Mouse (Mus musculus) testis, postnatal 14 days (tissue): Measurements from ENCODE around the gene Itga3.

Source experiments
- DNase-seq: peaks from one replicate; pipeline ENCODE4 v3.0.0; 2021; ENCODE audit warnings: low spot score

Gene Itga3

DNA sequence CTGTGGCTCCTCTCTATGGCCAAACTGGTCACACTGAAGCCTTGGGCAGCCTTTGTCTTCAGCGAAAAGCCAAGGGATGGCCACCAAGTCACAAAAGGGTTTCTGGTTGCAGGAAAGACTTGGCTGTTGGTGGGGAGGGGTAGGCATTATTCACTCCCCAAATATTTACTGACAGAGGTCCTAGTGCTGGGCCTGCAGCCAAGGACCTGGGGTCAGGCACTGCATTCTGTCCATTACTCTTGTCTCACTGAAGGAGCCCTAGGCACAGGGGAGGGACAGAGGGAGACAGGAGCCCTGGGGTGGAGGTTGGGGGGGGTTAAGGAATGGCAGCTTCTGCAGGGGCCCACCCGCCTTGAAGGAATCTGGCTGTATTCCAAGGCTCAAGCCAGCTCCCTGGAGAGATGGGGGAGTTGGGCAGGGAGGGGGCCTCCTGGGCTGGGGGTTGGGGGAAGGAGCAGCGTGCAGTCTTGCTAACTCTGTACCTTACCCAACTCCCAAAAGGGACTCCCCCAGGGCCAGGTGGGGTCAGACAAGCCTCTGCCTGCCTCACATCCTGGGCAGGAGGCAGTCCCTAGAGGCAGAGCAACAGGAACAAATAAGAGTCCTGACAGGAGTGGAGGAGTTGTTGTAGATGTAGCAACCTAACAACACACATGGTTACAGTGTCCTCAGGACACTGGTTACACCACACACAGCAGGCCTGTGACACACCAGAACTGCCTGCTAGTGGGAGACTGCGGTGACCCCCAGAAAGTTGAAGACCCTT is 20.2 kb upstream of the Itga3 start:
- no peak for DNase-seq

DNA sequence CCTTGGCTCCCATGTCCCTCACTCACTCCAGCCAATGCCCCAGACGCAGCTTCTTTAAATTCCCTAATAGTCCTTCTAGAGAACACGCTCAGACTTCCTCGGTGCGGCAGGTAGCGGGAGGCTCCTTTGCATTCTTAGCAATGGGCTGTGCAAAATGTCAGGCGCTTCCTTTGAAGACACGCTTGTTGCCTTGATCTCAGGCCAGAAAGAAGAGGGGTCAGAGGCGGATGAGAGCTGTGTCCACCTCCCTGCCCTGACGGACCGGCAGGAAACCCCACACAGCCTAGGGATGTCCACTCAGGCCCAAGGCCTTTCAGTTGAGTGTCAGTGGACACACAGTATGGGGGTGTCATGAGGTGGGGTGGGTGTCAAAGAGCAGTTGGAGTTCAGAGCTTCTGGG is 19.0 kb upstream of the Itga3 start:
- no peak for DNase-seq

DNA sequence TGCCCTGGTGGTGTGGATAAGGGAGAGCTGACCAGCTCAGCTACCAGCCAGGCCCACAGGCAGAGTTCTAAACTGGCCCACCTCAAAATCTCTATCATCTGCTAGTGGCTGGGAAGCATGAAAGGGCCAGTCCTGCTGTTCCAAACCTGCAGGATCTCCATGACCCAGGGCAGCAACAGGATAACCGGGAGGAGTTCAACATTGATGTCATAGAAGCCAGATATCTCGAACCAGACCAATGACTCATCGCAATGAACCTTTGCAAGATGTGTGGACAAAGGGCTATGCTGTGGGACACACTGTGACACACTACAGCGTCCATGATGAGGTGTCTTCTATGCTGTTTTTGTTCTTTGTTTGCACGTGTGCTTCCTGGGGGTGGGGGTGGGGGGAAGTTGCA is 16.5 kb upstream of the Itga3 start:
- DNase-seq, result no peak

DNA sequence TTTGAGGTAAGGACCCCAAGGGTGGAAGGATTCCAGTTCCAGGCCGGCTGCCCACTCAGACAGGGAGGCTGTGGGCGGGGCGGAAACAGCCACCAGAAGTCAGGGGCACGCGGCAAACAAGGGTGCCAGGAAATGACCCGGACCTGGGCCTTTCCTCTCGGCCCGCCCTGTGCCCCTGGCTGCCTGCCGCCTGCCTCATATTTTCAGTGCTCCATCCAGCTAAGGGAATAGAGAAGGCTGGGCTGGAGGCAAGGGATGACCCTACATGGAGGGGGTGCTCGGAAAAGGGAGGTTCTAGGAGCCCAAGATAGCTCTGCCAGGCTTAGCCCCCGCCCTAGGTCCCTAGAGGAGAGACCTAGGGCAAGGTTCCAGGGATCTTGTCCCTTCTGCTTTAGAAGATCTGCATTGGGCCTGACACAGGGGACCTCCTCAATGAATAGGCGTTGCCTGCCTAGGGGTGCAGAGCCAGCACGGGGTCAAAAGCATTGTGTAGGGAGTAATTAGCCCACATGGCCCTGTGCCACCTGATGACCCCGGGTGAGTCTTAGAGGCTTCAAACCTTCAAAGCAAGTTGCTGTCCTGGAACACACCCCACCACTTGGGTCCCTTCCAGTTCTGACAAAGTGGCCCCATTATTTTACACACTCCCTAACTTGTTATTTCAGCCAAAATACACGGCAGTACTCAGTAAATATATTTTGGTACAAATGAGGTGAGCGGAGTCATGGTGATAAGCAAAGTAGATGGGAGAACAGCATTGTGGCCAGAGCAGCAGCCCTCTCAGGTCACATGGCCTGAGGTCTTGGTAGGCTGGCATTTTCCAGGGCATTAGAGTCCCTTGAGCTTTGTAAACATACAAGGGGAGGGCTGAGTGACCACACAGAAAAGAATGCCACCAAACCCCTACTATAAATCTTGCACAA is 12.5 kb upstream of the Itga3 start:
- no peak for DNase-seq

DNA sequence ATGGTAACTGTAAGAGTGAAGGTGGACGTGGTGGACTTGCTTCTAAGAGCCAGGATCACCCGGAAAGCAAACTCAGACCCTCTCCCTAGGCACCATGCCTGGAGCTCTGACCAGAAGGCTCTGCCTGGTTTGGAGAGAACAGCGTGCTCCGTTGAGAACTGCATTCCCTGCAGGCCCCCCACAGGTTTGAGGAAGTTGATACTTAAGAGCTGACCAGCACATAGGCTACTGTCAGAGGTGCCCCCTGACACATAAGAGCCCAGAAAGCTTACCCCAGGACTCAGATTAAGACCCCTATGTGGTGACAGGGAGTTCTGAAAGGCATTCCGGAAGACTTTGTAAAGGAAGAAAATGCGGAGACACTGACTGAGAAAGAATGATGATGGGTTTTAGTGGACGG is 11.7 kb upstream of the Itga3 start:
- DNase-seq, result no peak

DNA sequence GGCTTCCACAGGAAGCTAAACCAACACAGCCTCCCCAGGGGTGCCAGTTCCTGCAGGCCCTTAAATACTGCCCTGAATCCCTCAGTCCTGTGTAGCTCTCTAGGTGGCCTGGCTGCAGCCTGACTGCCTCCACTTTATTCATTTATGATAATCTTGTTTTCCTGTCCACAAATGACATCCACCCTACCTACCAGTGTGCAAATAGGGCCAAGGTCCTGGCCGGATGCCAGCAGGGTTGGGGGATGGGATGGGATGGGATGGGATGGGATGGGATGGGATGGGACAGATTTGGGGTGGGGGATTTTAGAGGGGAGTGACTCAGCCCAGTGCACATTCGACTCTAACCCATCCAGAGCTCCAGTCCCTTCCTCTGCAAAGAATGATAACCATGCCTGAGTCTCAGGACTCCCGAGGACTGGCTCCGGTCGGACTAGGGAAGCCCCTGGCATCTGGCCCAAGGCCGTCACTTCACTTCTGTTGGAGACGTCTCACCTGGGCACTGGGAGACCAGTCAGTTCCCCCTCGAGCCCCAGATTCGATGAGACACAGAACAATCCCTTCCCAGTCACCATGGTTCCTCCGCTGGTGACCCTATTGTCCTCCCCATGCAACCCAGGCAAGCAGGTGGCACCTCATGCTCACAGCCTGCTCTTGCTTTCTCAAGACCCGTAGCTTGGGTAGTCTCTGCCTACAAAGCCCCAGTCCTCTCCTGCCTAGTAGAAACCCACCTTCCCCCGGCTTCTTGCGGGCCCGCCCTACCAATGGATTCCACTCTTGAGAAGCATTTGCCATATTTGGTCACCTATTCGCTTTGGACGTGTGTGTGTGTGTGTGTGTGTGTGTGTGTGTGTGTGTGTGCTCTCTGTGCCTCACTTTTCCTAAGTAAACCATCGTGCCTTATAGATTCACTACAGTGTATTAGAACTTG is 11.0 kb upstream of the Itga3 start:
- no peak for DNase-seq

DNA sequence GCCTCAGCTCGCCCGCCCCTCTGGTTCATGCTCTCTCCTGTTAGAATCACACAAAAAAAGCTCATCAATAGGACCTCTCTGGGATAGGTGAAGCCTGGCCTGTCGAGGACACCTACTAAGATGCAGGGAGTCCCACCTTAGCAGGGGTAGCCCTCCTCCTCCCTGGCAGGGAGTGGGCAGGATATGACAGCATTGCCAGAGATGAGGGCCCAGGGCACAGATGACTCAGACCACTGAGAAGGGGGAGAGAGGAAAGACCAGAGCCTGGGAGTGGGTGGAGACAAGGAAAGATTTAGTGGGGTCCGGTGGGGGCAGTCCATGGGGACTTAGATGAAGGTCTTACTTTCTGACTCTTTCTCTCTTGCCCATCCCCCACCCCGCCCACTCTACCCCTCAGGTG is 9.6 kb upstream of the Itga3 start:
- DNase-seq, result no peak

DNA sequence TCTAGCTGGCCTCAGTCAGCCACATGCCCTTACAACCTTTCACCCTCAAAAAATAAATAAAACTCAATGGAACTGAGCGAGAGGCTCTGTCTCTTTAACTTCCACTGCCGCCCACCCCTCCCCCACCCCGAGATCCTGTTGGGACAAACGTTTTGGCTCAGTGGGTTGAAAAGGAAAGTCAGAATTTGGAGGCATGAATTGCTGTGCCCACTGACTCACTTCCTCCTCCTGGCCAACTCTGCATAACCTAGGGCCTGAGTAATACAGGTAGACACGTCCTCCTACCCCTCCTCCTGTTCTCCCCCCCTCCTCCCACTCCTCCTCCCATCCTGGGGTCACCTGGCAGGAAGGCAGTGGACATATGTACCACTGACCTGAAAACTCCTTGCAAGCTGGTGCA is 9.1 kb upstream of the Itga3 start:
- DNase-seq, result no peak

DNA sequence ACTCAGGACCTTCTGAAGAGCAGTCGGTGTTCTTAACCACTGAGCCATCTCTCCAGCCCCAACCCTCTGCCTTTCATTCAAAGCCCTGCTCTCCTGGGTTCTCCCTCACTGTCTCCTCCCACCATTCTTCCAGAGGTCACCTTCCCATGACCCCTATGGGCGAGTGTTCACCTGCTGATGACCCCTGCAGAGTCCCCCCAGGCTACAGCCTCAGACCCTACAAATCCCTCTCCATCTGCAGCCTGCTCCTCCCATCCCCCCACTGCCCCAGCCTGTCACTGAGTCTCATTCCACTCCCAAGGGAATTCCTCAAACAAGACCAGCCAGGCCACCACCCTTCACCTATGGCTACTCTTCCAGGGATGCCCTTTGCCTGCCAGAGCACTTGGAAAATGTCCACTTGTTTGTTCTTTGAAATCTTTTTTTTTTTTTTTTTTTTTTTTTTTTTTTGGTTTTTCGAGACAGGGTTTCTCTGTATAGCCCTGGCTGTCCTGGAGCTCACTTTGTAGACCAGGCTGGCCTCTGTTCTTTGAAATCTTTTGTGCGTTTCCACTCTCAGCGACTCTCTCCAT is 8.3 kb upstream of the Itga3 start:
- no peak for DNase-seq

DNA sequence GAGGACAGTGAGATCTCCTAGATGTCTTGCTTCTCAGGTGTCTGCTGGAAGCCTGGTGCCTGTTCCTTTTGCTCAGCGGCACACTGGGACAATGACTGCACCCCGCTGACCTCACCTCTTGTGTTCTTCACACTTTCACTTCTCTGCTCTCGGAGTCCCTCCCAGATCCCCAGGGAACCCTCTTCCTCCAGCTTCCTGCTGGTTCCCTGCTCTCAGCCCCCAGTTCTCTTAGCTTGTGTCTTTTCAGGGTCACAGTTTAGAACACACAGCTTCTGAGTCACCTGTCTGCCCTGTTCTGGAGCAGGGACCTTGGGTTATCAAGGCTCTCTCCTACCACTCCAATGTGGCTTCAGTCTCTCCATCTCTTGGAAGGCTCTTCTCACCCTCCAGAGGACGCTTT is 7.6 kb upstream of the Itga3 start:
- DNase-seq, result no peak

DNA sequence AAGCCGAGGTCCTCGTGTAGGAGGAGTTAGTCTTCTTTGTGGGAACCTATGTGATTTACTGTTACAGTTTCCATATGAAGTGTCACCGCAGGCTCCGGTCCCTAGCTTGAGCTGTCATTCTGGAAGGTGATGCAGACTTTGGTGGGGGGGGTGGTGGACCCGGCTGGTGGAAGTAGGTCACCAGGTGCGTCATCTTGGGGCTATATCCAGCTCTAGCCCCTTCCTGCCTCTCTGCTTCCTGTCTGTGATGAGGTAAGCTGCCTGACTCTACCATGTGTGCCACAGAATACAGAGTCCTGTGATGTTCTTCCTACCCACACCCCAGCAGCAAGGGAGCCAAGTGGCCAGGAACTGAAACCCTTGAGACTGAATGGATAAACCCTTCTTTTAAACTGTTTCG is 6.3 kb upstream of the Itga3 start:
- DNase-seq, result no peak

DNA sequence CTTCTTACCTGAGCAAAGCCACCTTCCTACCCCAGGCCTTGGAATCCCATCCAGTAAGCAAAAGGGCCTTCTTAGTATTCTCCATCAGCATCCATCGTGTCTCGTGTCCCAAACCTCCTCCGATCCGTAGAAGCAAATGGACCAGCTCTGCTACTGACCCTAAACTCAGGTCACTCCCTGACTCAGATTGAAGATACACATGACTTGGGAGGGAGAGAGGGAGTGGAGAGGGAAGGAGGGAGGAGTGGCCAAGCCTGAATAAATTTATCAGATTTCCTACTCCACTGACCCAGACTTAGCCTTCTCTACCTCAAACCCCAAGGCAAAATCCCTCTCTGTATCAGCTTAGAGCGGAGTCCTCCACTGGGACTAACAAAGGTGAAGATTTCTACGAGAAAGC is 4.2 kb upstream of the Itga3 start:
- no peak for DNase-seq

DNA sequence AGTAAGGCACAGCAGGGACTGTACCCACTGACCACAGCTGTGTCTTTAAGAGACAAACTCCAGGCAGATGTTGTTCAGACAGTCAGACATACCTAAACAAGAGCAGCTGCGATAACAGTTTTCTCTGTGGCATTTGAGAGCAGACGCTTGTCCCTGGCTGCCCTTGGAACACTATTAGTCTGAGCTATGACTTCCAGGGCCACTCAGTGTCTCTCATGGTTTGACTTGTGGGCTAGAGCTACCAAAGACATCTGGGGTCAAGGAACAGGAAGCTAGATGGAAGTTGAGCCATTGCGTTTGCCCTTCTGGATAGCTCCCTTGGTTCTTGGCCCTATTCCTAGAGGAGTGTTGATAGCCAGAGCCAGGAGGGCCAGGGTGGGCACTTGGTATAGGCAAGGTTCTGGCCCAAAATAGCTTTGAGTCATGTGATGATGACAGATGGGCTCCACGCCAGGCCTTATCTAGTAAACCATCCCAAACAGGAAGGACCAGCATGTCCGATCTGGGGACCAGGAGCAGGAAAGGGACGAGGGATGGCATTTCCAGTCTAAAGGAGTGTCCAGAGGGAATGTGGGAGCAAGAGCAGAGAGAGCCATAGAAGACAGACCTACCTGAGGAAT is 2.8 kb upstream of the Itga3 start:
- DNase-seq, result no peak

DNA sequence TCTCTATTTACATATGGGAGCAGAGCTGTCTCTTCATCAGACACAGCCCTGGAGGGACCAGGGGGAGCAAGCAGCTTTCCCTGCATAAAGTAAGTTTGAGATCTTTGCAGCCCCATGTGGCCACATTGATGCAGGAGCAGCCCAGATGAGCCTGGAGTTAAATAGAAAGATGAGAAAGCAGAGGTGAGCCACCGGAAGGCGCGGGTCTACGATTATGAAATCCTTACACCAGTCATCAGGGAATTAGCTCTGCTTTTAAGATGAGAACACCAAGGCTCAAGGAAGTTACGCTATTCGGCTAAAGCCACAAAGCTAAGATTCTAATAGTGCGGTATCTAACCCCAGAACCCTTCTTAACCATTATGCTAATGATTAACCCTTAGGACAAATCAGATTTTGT is 1.4 kb upstream of the Itga3 start:
- no peak for DNase-seq

DNA sequence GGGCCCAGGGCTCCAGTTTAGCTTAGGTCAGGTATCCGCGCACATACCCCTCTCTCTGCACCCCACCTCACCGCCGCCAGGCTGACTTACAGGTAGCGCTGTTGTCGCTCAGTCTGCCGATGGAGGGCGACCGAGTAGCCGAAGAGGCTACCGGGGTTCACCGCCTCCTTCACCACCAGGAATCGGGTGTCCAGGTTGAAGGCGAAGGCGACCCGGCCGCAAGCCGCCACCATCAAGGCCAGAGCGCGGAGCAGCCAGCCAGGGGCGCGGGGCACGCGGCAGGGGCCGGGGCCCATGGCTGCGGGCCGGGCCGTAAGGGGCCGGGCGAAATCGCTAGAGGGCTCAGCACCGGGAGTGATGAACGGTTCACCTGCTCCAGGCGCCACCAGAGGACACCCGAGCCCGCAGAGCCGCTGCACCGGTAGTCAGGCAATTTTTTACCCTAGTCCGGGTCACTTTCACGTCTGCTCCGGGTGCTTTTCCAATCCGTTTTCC is 513 bp downstream of the Itga3 start:
- no peak for DNase-seq

DNA sequence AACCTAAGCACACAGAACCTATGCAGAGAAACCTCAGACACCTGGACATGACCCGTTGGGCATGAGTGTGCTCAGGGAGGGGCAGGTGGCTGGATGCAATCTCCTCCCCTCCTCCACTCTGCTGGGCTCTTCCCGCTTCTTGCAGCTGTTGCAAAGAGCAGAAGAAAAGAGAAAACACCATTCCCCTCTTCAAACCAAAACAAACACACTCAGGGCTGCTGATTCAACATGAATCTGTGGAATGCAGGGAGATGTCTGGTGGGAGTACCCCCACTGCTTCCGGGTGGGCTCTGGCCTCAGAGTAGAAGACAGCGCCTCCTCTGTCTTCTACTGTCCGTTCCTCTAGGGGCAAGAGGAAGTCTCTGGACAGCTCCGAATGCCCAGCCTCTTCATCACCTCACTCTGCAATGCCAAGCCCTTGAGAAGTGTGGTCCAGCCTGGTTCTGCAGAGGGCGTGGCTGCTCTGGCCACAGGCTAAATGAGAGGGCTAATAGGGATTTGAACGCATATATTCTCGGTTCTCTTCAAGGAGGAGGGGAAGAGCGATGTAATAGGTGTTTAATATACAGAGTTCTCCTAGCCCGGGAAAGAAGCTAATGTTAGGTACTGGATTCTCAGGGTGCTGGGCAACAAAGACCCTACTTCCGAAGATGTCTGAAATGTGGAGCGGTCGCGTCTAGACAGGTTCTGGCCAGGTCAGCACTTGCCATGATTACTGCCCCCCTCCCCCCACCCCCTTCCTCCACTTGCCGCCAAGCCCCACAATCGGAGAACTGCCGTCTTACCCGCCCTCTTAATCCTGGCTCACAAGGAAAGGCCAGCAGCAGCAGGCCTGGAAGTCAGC is 1.2 kb downstream of the Itga3 start:
- no peak for DNase-seq

DNA sequence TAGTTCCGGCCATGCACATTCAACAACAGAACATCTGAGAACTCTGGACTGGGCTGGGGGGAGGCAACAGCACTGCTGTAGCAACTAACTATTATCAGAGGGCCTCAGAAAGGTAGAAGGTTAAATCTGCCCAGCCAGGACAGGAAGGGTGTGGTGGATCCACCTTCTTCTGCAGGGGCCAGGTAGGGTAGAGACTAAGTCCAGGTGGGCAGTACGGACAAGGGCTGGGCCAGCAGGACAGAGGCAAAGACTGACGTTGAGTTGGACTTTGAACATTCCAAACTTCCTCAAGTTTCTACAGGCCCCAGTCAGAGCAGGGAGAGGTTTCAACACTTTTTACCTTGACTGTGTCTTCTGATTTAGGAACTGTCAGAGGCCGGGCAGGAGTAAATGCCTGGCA is 1.9 kb downstream of the Itga3 start:
- no peak for DNase-seq

DNA sequence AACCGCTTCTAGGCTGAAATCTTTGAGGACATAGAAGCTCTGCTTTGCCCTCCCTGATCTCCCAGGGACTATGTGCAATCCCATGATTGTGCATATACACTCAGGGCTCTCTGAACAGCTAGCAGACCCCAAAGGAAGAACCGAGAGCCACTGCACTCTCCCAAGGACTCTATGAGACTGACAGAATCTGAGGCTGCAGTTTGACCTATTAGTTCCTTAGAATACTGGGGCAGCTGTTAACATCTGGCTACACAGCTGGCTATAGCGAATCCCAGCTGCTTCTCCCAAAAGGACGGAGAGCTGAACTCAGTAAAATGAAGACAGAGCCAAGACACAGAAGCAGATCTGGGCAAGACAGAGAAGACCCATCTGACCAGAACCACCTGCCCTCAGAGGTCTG is 2.8 kb downstream of the Itga3 start:
- DNase-seq, result no peak

DNA sequence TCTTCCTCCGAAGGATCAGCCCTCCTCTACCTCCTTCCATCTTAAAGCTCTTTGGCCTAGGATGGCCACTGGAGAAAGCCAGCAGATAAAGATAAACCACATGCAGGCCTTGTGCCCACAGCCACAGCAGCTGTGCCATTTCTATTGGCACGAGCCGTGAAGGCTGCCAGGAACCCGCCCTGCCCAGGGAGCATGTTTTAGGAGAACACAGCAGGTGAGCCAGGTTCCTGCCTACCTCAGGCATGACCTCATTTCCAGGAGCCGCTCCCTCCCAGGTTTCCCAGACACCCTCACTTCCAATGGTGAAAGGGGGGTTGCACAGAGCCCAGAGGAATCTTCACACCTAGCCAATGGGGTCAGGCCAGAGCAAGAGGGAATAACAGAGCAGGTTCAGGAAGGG is 3.8 kb downstream of the Itga3 start:
- no peak for DNase-seq

DNA sequence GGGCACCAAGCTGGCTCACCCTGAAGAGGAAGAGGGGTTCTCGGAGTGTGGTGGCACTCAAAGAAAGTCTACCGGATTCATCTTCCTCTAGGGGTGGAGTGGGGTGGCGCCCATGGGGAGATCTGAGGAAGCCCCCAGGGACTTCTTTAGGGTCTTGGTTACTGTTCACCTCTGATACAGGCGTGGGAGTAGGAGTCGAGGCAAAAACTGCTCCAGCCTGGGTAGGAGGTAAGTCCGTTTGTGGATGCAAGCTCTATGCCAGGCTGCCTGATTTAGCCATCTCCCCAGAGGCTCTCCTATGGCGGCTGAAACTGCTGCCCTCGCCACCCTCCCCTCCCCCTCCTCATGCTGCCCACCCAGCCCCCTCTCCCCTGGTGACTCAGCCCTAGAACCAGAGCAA is 4.5 kb downstream of the Itga3 start:
- DNase-seq, result no peak

DNA sequence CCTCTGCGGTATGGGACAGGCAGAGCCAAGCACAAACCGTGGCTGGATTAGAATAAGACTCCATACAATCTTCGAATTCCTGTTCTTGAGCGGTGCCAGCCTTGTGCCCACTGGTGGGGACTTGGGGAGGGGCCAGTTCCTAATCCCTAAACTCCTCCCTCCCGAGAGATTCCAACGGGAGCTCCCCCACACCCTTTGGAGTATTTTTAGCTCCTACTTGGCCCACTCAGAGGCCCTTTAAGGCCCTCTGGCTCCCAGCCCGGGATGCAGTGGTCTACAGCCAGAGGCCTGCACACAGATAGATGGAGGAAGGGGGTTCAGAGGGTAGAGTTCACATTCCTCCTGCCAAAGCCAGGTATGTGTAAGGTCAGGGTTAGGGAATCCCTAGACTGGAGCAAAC is 5.3 kb downstream of the Itga3 start:
- no peak for DNase-seq
